In genomic region chr7:96414290-96415055, GRCm38 (mm10) we compare ENCODE assay signal across 8 mouse cellular contexts.
DNase-seq lines count a peak whose midpoint lies in the region; ATAC-seq and TF ChIP-seq lines count a peak whose summit lies in the region.

No protein-coding gene starts in this region.

- no peak for ATAC-seq in hindbrain, embryonic 12.5 days (ENCODE audit: low FRiP score)
- no peak for ATAC-seq in hindbrain, embryonic 11.5 days (ENCODE audit: low FRiP score)
- 0 out of 2 replicates have a peak, but pooled peaks have one; percentile 15 for ATAC-seq in neural tube, embryonic 12.5 days (ENCODE audit: low FRiP score, low read depth)
- ATAC-seq in intestine, postnatal 0 days: no peak

- peaks cover 17% of the 10 kb centered on the region; the same call in 1 of the 2 replicates for H3K4me1 ChIP-seq in hindbrain, embryonic 12.5 days
- H3K4me1 ChIP-seq in hindbrain, embryonic 11.5 days (replicated peaks; ENCODE audit: control insufficient read depth, insufficient read depth, low read length): no peaks in the 10 kb centered on the region
- H3K4me1 ChIP-seq in neural tube, embryonic 12.5 days: peaks cover 7% of the 10 kb centered on the region; the same call in 1 of the 2 replicates
- H3K4me1 ChIP-seq in intestine, postnatal 0 days (replicated peaks; ENCODE audit: control insufficient read depth, insufficient read depth, low read length): no peaks in the 10 kb centered on the region

- no peaks in the 10 kb centered on the region for H3K36me3 ChIP-seq in hindbrain, embryonic 12.5 days
- H3K36me3 ChIP-seq in hindbrain, embryonic 11.5 days (ENCODE audit: control insufficient read depth, insufficient read depth, low read length): no peaks in the 10 kb centered on the region
- no peaks in the 10 kb centered on the region for H3K36me3 ChIP-seq in neural tube, embryonic 12.5 days
- no peaks in the 10 kb centered on the region for H3K36me3 ChIP-seq in intestine, postnatal 0 days (ENCODE audit: control insufficient read depth, insufficient read depth)

- DNase-seq in cerebellum, adult 11-12 months: peak; percentile 33
- DNase-seq in cerebellum, postnatal 4 days (ENCODE audit: low spot score in 2 of 2): no peak
- no peak for DNase-seq in hindbrain, embryonic 11.5 days (ENCODE audit: low spot score)
- no peak for DNase-seq in neural tube, embryonic 10.5 days (ENCODE audit: extremely low spot score, low spot score)
- DNase-seq in spleen, postnatal 36 days (ENCODE audit: low spot score in 2 of 2): no peak

- H3K4me3 ChIP-seq in hindbrain, embryonic 12.5 days: no peak overlapping the region
- no peak overlapping the region for H3K4me3 ChIP-seq in hindbrain, embryonic 11.5 days (ENCODE audit: low read depth, low read length)
- H3K4me3 ChIP-seq in neural tube, embryonic 12.5 days: no peak overlapping the region
- H3K4me3 ChIP-seq in intestine, postnatal 0 days (ENCODE audit: low read depth, low read length): no peak overlapping the region

- H3K4me2 ChIP-seq in hindbrain, embryonic 12.5 days (replicated peaks): no peak overlapping the region
- no peak overlapping the region for H3K4me2 ChIP-seq in hindbrain, embryonic 11.5 days (replicated peaks; ENCODE audit: low read depth, low read length)
- H3K4me2 ChIP-seq in neural tube, embryonic 12.5 days (replicated peaks): no peak overlapping the region
- H3K4me2 ChIP-seq in intestine, postnatal 0 days (replicated peaks; ENCODE audit: low read depth): no peak overlapping the region

- no peak for TF ChIP-seq CTCF in intestine, postnatal 0 days (IDR thresholded peaks at IDR 0.05; ENCODE audit: low read depth)

- no peaks in the 10 kb centered on the region for H3K27me3 ChIP-seq in hindbrain, embryonic 12.5 days
- H3K27me3 ChIP-seq in hindbrain, embryonic 11.5 days (ENCODE audit: control insufficient read depth, insufficient read depth, low read length): no peaks in the 10 kb centered on the region
- H3K27me3 ChIP-seq in neural tube, embryonic 12.5 days (replicated peaks): no peaks in the 10 kb centered on the region
- H3K27me3 ChIP-seq in intestine, postnatal 0 days (replicated peaks; ENCODE audit: control insufficient read depth, insufficient read depth, low read length): no peaks in the 10 kb centered on the region

- peak overlapping the region; percentile 45; the same call in 1 of the 2 replicates for H3K27ac ChIP-seq in hindbrain, embryonic 12.5 days
- no peak overlapping the region for H3K27ac ChIP-seq in hindbrain, embryonic 11.5 days (ENCODE audit: low read depth, low read length)
- no peak overlapping the region for H3K27ac ChIP-seq in neural tube, embryonic 12.5 days
- no peak overlapping the region for H3K27ac ChIP-seq in intestine, postnatal 0 days (ENCODE audit: low read depth, low read length)

- H3K9me3 ChIP-seq in hindbrain, embryonic 12.5 days (replicated peaks): no peaks in the 10 kb centered on the region
- H3K9me3 ChIP-seq in hindbrain, embryonic 11.5 days (ENCODE audit: control insufficient read depth, low read length): no peaks in the 10 kb centered on the region
- H3K9me3 ChIP-seq in neural tube, embryonic 12.5 days: no peaks in the 10 kb centered on the region
- H3K9me3 ChIP-seq in intestine, postnatal 0 days (ENCODE audit: control insufficient read depth): no peaks in the 10 kb centered on the region

- H3K9ac ChIP-seq in hindbrain, embryonic 12.5 days: no peak overlapping the region
- H3K9ac ChIP-seq in hindbrain, embryonic 11.5 days (ENCODE audit: low read depth, low read length): no peak overlapping the region
- no peak overlapping the region for H3K9ac ChIP-seq in neural tube, embryonic 12.5 days
- H3K9ac ChIP-seq in intestine, postnatal 0 days (ENCODE audit: low read depth, low read length): no peak overlapping the region

- WGBS in hindbrain, embryonic 12.5 days: 74% methylated on average over 9 of the region's 9 CpGs
- 78% methylated on average over 9 of the region's 9 CpGs for WGBS in hindbrain, embryonic 11.5 days
- WGBS in neural tube, embryonic 12.5 days: 76% methylated on average over 9 of the region's 9 CpGs
- 51% methylated on average over 9 of the region's 9 CpGs for WGBS in intestine, postnatal 0 days
